Mouse (Mus musculus) yolk sac, embryonic 10.5 days (tissue): ENCODE measurements around the gene Pkig.

ENCODE experiments used
- DNase-seq: peaks from one replicate; pipeline ENCODE4 v3.0.0-alpha.2; 2017; ENCODE audit warnings: low spot score

The Pkig gene

DNA sequence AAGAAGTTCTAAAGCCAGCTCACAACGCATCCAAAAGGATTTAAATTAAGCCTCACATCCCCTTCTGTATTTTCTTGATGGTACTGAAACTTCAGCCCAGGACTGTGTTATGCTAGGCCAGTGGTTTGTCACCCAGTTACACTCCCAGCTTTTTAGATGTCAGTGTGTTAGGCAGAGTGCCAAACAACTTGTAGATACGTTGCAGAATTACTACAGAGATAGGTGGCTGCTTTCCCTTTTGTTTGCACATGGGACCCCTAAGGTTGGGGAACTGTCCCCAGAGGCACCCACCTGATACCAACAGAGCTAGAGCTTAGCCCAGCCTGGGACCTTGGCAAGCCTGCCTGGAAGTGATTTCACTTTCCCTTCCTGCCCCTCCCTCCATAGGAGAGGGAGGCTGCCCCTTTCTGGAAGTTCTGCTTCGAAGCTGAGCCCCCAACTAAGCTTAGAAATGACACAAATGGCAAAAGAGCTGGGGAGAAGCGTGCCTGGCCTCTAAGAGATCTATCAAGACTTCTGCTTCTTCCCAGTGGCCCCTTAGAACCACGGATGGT lies 52.5 kb downstream of the Pkig start:
- no peak for DNase-seq

GRCm38 (mm10) chr2:163711368-163711868 lies 53.2 kb downstream of the Pkig start:
- DNase-seq: no peak

GRCm38 (mm10) chr2:163712473-163712872 lies 54.3 kb downstream of the Pkig start:
- no peak for DNase-seq

DNA sequence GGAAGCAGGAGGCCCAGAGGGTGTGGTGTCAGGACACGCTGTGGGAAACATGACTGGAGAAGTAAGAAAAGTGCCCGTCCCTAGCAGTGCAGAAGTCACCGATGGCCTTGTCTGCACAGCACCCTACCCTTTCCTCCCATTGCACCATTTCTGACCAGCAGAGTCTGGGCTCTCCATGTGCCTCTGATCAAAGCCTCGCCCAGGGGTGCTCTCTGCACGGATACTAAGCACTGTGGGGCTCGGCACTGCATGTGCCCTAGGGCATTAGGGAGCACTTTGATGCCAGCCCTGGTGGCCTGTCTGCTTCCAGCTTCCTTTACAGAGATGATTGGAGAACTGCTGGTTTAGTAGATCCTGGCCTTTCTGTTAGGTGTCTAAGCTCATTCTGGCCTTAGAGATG lies 54.7 kb downstream of the Pkig start:
- DNase-seq: no peak

GRCm38 (mm10) chr2:163713340-163713739 lies 55.2 kb downstream of the Pkig start:
- DNase-seq: no peak

- DNase-seq: no peak
Measured at GRCm38 (mm10) chr2:163716448-163716847, 58.3 kb downstream of the Pkig start.

DNA sequence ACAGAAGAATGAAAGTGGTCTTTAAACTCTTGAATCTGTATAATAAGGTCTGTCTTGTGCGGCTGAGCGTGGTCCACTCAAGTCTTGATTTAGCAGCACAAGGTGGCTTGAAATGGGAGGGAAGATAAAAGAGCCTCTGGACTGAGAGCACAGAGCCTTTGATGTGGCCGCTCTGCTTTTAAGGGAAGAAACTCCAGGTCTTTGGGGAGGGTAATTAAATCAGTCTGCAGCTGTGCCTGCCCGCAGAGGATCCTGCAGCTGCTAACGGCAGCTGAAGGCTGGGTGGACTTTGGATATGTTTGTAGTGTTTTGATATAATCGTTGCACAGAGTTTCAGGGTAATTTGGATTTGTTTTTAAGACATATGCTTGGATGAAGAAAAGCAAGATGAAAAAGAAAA lies 58.7 kb downstream of the Pkig start:
- no peak for DNase-seq

DNA sequence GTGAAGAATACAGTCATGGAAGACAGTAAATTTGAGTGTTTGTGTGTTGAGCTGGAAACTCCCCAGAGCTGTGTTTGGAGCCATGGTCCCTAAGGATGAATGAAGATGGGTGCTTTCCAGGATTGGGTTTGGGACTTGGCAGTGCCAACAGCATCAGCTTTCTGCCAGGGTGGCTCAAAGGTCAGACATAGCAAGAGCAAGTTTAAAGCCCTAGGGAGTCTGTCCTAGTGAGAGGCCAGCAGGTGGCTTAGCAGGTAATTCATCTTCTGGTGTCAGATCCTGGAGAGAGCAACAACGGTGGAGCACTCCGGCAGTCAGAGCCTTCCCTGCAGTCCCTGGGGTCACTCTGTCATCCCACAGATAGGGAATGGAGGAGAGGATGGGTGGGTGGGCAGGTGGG lies 60.3 kb downstream of the Pkig start:
- no peak for DNase-seq

GRCm38 (mm10) chr2:163718951-163719603 lies 60.9 kb downstream of the Pkig start:
- DNase-seq: peak; percentile 66

DNA sequence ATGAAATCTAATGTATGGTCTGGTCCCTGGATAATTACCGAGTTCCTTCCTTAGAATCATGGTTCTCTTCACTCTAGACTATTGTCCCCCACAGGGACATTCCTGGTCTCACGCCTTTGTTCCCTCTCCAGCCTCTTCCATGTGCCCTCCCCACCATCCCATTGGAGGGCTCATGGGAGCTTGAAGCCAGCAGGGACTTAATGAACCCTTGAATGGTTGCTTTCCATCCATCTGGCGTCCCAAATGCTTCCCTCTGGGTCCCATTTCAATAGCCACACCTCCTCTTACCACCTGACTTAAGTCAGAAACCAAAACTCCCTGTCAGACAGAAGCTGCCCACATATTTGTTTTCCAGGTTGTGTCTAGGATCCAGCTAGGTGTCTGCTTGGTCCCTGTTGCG lies 61.4 kb downstream of the Pkig start:
- no peak for DNase-seq

- no peak for DNase-seq
Measured at GRCm38 (mm10) chr2:163722550-163722949, 64.4 kb downstream of the Pkig start.

DNA sequence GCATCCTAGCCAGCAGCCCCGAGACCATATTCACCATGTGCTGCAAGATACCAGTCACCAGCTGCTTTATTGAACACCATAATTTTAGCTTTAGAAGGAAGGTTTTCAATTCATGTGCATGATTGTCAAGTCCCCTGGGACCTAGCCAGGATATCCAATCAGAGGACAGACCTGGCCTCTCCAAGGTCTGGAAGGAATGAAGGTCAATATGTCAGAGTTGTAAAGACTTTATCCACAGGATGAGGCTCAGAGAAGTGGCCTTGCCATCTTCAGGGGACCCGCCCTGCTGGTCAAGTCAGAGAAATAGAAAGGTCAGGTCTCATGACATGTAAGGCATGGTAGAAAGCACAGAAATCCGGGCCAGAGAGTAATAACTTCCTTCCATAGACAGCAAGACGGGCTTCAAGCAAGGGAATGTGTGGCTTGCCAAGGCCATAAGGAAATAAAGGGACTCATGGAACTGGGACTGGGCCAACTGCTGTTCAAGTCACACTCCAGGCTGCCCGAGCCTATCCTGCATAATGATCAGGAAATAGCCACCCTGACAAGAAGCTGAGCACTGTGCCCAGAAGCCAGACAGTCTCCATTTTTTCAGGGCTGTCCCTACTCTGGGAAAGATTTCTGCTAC lies 68.7 kb downstream of the Pkig start:
- no peak for DNase-seq

GRCm38 (mm10) chr2:163728300-163728699 lies 70.1 kb downstream of the Pkig start:
- DNase-seq: no peak

DNA sequence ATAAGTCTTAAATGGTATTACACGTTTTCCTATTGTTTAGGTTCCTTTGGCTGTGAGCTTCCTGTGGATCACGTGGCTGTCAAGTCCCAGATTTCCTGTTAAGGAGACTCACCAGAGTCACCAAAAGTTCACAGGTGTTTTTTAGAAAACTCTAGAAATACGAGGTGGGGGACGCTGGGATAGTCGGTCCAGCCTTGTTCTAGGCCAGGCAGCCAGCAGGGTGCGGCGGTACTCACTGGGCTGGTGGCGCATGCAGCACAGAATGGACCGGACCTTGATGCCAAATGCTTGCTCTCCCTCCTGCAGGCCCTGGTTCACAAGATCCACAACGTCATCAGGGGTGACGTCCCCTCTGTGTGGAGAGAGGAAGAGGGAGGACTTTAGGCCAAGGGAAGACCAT lies 73.8 kb downstream of the Pkig start:
- no peak for DNase-seq

DNA sequence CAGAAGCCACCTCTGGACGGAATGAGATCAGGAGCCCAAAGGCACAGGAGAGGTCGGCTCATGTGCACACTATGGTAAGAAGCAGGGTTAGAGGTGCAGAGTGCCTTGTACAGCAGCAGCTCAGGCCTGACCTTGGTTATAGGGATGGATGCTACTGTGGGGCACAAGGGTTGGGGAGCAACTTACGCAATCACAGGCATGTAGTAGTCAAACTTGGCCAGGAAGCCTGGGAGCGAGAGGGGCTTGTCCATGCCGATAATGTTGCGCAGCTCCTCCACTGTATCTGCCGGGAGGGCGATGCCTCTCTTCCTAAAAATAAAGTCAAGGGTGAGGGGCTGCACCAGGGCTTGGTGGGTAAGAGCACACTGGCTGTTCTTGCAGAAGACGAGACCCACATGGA lies 77.0 kb downstream of the Pkig start:
- no peak for DNase-seq

- DNase-seq: no peak
Measured at GRCm38 (mm10) chr2:163735980-163736379, 77.8 kb downstream of the Pkig start.

DNA sequence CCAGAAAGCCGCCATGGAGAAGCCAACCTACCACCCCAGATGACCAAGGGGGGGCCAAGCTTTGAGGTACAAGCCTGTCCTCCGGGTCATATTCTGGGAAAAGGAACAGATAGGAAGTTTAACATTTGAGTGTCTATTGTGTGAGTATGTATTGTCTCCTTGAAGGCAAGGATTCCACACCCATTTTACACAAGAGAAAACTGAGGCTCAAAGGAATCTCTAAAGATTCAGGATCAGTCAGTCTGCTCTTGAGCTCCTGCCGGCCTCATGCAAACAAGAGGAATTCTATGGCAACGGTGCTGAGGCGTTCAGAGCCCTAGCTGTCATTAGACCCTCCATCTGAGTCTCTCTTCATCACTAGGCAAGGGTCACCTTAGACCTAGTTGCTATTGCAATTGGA lies 84.5 kb downstream of the Pkig start:
- DNase-seq: no peak

DNA sequence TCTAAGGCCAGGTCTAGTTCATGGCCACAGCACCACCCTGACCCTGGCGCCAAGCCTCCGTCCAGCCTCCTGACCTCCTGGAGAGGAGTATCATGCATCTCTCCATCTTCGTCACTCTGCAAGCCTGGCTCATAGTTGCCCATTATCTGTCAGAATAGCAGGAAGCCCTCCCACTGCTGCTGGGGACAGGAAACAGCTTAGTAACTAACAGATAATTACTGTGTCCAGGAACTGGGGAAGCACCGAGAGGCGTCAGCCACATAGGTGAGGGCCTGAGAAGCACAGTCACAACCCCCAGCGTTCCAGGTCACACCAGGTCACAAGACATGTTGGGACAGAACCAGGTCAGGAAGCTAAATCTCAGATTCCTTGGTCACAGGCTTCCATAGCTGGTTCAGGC lies 85.2 kb downstream of the Pkig start:
- no peak for DNase-seq

- no peak for DNase-seq
Measured at GRCm38 (mm10) chr2:163744801-163745570, 86.8 kb downstream of the Pkig start.

GRCm38 (mm10) chr2:163749647-163750611 lies 91.7 kb downstream of the Pkig start, which contains the start of gene Ada:
TSS of gene Ada (minus strand) at chr2:163750239.
- peak; percentile 73 for DNase-seq

DNA sequence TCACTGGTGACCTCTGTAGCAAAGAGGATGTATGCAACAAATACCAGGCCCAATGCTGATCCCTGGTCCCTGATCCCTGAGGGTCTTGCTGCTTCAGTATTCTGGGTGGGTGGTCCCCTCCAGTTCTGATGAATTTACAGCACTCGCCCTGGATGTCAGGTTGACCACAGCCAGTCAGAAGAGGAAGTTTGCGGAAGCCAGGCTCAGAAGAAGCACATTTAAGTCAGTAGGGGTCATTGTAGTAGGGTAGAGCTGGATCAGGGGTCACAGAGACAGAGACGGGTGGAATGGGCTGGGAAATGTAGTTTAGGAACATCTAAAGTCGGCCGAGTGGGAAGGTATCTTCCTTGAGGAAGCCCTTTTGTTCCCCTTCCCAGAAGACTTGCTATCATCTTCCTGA lies 96.0 kb downstream of the Pkig start:
- DNase-seq: no peak

DNA sequence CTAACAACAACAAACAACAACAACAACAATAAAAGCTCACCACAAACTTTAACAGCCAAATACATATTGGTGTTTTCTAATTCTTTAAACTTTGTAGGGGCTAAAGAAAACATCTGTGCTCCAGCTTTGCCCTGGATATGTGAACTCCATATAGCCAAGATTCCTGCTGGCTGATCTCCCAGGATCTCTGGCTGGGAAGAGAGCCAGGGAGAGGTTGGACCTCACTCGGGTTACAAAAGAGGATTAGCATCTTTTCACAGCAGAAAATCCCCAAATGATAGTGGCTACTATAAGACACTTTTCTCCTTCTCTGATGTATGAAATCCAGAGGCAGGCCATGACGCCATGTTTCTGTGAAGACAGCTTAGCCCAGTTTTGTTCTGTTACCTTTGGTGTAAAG lies 98.5 kb downstream of the Pkig start:
- DNase-seq: no peak
